Mouse (Mus musculus): Measurements from ENCODE around the gene Tubb4a. TPM values are rescaled to one million over a fixed set of nuclear protein-coding genes. Genes with fewer than 3 reads are reported as not detected.

Tubb4a gene
- polyA plus RNA-seq, 1 experiment from 2014 or later: 362 TPM

DNA sequence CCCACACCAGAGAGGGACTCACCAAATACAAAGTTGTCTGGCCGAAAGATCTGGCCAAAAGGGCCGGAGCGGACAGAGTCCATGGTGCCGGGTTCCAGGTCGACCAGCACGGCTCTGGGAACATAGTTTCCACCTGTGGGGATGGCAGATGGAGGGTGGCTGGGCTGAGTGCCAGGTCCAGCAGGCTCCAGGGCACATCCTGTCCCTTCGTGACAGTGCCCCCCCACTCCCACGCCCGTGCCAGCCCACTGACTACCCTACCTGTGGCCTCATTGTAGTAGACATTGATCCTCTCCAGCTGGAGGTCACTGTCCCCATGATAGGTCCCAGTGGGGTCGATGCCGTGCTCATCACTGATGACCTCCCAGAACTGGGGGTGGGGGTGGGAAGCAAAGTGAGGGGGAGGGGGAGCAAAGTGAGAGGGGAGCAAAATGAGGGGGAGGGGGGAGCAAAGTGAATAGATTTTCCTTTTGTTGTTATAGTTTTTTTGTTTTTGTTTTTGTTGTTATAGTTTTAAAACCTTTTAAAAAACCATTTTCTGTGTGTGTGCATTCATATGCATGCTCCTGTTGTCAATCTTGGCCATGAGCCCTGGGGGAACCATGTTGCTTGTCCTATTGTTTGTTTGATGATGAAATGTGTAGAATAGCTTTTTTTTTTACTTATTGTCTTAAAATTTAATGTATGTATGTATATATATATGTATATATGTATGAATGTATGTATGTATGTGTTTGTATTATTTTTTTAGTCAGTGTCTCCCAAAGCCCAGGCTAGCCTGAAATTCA lies 1.4 kb downstream of the Tubb4a start:
- 87% methylated on average over 11 of the region's 11 CpGs for WGBS
- H3K9ac ChIP-seq (ENCODE audit: low read depth, low read length): no peak overlapping the region

DNA sequence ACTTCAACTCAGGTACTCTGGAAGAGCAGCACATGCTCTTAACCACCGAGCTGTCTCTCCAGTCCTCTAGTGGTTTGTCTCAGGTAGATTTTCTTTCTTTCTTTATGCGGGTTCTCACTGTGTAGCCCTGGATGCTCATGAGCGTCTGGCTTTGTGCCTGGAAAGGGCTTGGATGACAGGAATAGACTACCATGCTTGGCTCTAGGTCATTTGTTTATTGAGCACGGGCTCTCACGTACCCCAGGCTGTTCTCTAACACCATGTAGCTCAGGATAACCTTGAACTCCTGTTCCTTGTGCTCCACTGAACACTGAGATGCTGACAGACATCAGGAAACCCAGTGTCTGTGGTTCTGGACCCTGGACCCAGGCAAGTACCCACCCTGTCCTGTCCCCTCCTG lies 5.1 kb downstream of the Tubb4a start:
- Histone ChIP-seq H3K36me3 (ENCODE audit: control insufficient read depth, insufficient read depth, low read length) (peaks cover 17% of the 10 kb centered on the region), H3K27ac (ENCODE audit: low read depth, low read length) (no peak overlapping the region), H3K9ac (ENCODE audit: low read depth, low read length) (no peak overlapping the region), H3K9me3 (ENCODE audit: control insufficient read depth, low read length) (no peaks in the 10 kb centered on the region), H3K4me3 (ENCODE audit: low read length) (no peak overlapping the region), H3K4me2 (ENCODE audit: low read length) (no peak overlapping the region), H3K27me3 (replicated peaks; ENCODE audit: control insufficient read depth, insufficient read depth, low read length) (no peaks in the 10 kb centered on the region), H3K4me1 (ENCODE audit: control insufficient read depth, insufficient read depth, low read depth, low read length) (peaks cover 10% of the 10 kb centered on the region)
- 83% methylated on average over 5 of the region's 5 CpGs for WGBS
- no peak for ATAC-seq

More for the DNA sequence above, 1.4 kb downstream of the Tubb4a start:
- ATAC-seq: no peak
- Histone ChIP-seq H3K4me3 (ENCODE audit: low read length) (peak overlapping the region; percentile 68), H3K27ac (ENCODE audit: low read depth, low read length) (no peak overlapping the region), H3K36me3 (ENCODE audit: control insufficient read depth, insufficient read depth, low read length) (peaks cover 6% of the 10 kb centered on the region), H3K4me2 (ENCODE audit: low read length) (peak overlapping the region; percentile 62), H3K4me1 (ENCODE audit: control insufficient read depth, insufficient read depth, low read depth, low read length) (peaks cover 10% of the 10 kb centered on the region), H3K27me3 (replicated peaks; ENCODE audit: control insufficient read depth, insufficient read depth, low read length) (no peaks in the 10 kb centered on the region), H3K9me3 (ENCODE audit: control insufficient read depth, low read length) (no peaks in the 10 kb centered on the region)

DNA sequence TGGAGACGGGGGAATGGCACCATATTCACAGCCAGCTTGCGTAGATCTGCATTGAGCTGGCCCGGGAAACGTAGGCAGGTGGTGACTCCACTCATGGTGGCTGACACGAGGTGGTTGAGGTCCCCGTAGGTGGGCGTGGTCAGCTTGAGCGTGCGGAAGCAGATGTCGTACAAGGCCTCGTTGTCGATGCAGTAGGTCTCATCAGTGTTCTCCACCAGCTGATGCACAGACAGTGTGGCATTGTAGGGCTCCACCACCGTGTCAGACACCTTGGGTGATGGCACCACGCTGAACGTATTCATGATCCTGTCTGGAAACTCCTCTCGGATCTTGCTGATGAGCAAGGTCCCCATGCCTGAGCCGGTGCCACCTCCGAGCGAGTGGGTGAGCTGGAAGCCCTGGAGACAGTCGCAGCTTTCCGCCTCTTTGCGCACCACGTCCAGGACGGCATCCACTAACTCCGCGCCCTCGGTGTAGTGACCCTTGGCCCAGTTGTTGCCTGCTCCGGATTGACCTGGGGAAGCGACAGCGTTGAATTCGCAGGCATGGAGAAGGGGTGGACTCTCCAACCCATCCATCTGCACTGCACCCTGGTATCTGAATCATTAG lies 6.2 kb downstream of the Tubb4a start:
- Histone ChIP-seq H3K4me1 (ENCODE audit: control insufficient read depth, insufficient read depth, low read depth, low read length) (peaks cover 7% of the 10 kb centered on the region), H3K36me3 (ENCODE audit: control insufficient read depth, insufficient read depth, low read length) (peaks cover 17% of the 10 kb centered on the region), H3K4me3 (ENCODE audit: low read length) (no peak overlapping the region), H3K27ac (ENCODE audit: low read depth, low read length) (no peak overlapping the region), H3K9ac (ENCODE audit: low read depth, low read length) (no peak overlapping the region), H3K9me3 (ENCODE audit: control insufficient read depth, low read length) (no peaks in the 10 kb centered on the region), H3K27me3 (replicated peaks; ENCODE audit: control insufficient read depth, insufficient read depth, low read length) (no peaks in the 10 kb centered on the region; the same call in 1 of the 2 replicates), H3K4me2 (ENCODE audit: low read length) (no peak overlapping the region)
- 96% methylated on average over 31 of the region's 31 CpGs for WGBS
- ATAC-seq: no peak

DNA sequence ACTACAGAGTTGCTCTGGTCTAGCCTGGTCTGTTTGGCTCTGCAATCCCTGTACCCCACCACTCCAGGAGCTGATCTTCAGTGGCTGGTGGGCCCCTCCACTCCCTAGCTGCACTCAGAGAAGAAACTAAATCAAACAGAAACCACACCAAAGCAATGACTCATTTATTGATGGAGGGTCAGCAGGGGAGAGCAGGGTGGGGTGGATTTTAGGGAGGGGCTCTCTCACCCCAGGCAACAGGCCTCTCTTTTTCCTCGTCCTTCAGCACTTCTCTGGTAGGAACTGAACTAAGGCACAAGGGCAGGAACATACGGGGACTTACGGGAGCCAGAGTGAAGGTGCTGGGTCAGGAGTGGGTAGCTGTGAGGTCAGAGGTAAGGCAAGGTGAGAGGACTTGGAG lies 7.7 kb downstream of the Tubb4a start:
- no peaks in the 10 kb centered on the region for H3K9me3 ChIP-seq (ENCODE audit: control insufficient read depth, low read length)
- WGBS: 73% methylated on average over 3 of the region's 3 CpGs
- H3K27ac ChIP-seq (ENCODE audit: low read depth, low read length): no peak overlapping the region
- no peak for ATAC-seq
- H3K4me3 ChIP-seq (ENCODE audit: low read length): no peak overlapping the region
- H3K9ac ChIP-seq (ENCODE audit: low read depth, low read length): no peak overlapping the region
- H3K36me3 ChIP-seq (ENCODE audit: control insufficient read depth, insufficient read depth, low read length): peaks cover 17% of the 10 kb centered on the region
- H3K4me1 ChIP-seq (ENCODE audit: control insufficient read depth, insufficient read depth, low read depth, low read length): no peaks in the 10 kb centered on the region
- H3K27me3 ChIP-seq (replicated peaks; ENCODE audit: control insufficient read depth, insufficient read depth, low read length): no peaks in the 10 kb centered on the region; the same call in 1 of the 2 replicates
- no peak overlapping the region for H3K4me2 ChIP-seq (ENCODE audit: low read length)

DNA sequence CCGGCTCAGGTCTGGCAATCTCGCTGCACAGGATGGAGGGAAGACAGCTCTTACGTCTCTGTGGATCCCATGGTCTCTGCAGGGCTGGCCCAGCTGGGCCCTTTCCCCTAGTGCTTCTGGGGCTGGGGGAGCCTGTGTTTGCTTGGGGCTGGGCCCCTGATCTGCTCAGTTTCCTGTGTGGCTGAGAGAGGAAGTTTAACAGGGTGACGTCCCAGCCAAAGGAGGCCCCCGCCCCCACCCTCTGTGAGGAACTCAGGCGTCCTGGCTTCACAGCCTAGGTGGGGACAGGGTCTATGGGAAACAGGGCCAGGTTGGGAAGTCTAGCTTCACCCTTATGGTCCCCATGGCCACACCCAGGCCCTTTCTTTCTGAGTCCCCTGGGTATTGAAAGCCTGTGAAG lies 9.2 kb downstream of the Tubb4a start, which contains the start of gene Dennd1c:
Dennd1c (minus strand) TSS at position 179 of the 400 bp plus-strand sequence.
- Histone ChIP-seq H3K27me3 (replicated peaks; ENCODE audit: control insufficient read depth, insufficient read depth, low read length) (no peaks in the 10 kb centered on the region; the same call in 1 of the 2 replicates), H3K27ac (ENCODE audit: low read depth, low read length) (no peak within 1 kb of the TSS), H3K36me3 (ENCODE audit: control insufficient read depth, insufficient read depth, low read length) (peaks cover 17% of the 10 kb centered on the region), H3K4me1 (ENCODE audit: control insufficient read depth, insufficient read depth, low read depth, low read length) (no peaks in the 10 kb centered on the region), H3K4me3 (ENCODE audit: low read length) (no peak within 1 kb of the TSS), H3K4me2 (ENCODE audit: low read length) (no peak within 1 kb of the TSS), H3K9me3 (ENCODE audit: control insufficient read depth, low read length) (no peaks in the 10 kb centered on the region), H3K9ac (ENCODE audit: low read depth, low read length) (no peak within 1 kb of the TSS)
- peak; percentile 32; the same call in 1 of the 2 replicates for ATAC-seq
- WGBS: 59% methylated on average over 6 of the region's 6 CpGs

DNA sequence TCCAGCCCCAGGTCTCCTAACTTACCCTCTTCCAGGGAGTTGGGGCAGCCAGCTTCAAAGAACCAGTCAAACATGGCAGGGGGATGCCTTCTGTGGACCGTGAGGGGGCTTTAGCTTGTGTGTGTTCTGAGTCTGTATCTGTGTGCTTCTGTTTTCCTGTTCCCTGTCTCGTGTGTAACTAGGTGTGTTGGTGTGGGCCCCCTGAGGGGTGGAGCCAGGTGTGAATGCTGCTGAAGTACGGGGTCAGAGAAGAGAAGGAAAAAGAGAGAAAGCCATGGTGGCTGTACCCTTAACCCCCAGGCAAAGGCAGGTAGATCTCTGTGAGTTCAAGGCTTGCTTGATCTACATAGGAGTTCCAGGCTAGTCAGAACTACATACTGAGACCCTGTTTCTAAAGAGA lies 10.7 kb downstream of the Tubb4a start:
- no peak for ATAC-seq
- Histone ChIP-seq H3K27me3 (replicated peaks; ENCODE audit: control insufficient read depth, insufficient read depth, low read length) (no peaks in the 10 kb centered on the region; the same call in 1 of the 2 replicates), H3K36me3 (ENCODE audit: control insufficient read depth, insufficient read depth, low read length) (peaks cover 17% of the 10 kb centered on the region), H3K27ac (ENCODE audit: low read depth, low read length) (no peak overlapping the region), H3K9me3 (ENCODE audit: control insufficient read depth, low read length) (no peaks in the 10 kb centered on the region), H3K4me3 (ENCODE audit: low read length) (no peak overlapping the region), H3K4me1 (ENCODE audit: control insufficient read depth, insufficient read depth, low read depth, low read length) (no peaks in the 10 kb centered on the region), H3K9ac (ENCODE audit: low read depth, low read length) (no peak overlapping the region), H3K4me2 (ENCODE audit: low read length) (no peak overlapping the region)
- WGBS: 71% methylated on average over 3 of the region's 3 CpGs

DNA sequence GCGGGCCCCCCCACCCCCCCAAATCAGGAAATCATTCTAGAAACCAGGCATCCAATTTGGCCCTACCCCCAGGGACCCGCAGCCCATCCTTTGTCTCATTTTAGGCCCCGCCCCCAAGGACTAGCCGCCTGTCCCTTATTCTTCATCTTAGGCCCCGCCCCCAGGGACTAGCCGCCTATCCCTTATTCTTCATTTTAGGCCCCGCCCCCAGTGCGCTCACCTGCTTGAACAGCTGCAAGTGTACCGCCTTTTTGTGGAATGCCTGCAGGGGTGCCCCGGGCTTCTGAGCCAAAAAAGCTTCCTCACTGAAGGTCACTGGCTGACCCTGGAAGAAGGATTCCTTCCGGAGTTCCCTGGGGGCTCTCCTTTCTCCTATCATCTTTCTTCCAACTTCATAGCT lies 16.9 kb downstream of the Tubb4a start:
- no peak overlapping the region for H3K9ac ChIP-seq (ENCODE audit: low read depth, low read length)
- WGBS: 7% methylated on average over 11 of the region's 11 CpGs
- H3K9me3 ChIP-seq (ENCODE audit: control insufficient read depth, low read length): no peaks in the 10 kb centered on the region
- H3K4me2 ChIP-seq (ENCODE audit: low read length): peak overlapping the region; percentile 40
- no peaks in the 10 kb centered on the region for H3K36me3 ChIP-seq (ENCODE audit: control insufficient read depth, insufficient read depth, low read length)
- H3K4me1 ChIP-seq (ENCODE audit: control insufficient read depth, insufficient read depth, low read depth, low read length): no peaks in the 10 kb centered on the region
- H3K4me3 ChIP-seq (ENCODE audit: low read length): peak overlapping the region; percentile 15; the same call in 1 of the 2 replicates
- ATAC-seq: peak; percentile 55
- H3K27me3 ChIP-seq (replicated peaks; ENCODE audit: control insufficient read depth, insufficient read depth, low read length): no peaks in the 10 kb centered on the region
- no peak overlapping the region for H3K27ac ChIP-seq (ENCODE audit: low read depth, low read length)

DNA sequence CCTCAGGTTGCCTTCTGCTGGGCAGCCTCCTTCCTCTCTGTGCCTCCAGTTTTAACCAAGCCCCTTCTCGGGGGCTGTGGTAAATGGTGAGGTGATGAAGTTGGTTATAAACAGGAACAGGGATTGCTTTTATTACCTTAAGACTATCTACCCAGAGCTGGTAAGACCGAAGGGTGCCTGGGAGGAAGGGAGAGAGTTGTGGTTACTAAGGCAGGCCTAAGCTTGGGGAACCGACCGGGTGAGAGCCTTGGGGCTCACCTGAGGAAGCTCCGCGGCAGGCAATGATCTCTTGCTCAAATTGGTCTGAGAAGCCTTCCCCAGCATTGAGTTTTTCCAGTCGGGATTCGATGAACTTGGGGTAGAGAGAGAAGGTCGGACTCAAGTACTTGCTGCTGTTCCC lies 17.3 kb downstream of the Tubb4a start:
- H3K9ac ChIP-seq (ENCODE audit: low read depth, low read length): 0 out of 2 replicates have a peak overlapping the region, but pooled peaks have one; percentile 23
- peak overlapping the region; percentile 15 for H3K4me3 ChIP-seq (ENCODE audit: low read length)
- H3K27ac ChIP-seq (ENCODE audit: low read depth, low read length): no peak overlapping the region
- H3K9me3 ChIP-seq (ENCODE audit: control insufficient read depth, low read length): no peaks in the 10 kb centered on the region
- WGBS: 14% methylated on average over 9 of the region's 9 CpGs
- no peaks in the 10 kb centered on the region for H3K27me3 ChIP-seq (replicated peaks; ENCODE audit: control insufficient read depth, insufficient read depth, low read length)
- no peak for ATAC-seq
- H3K4me2 ChIP-seq (ENCODE audit: low read length): peak overlapping the region; percentile 40
- no peaks in the 10 kb centered on the region for H3K4me1 ChIP-seq (ENCODE audit: control insufficient read depth, insufficient read depth, low read depth, low read length)
- H3K36me3 ChIP-seq (ENCODE audit: control insufficient read depth, insufficient read depth, low read length): no peaks in the 10 kb centered on the region

DNA sequence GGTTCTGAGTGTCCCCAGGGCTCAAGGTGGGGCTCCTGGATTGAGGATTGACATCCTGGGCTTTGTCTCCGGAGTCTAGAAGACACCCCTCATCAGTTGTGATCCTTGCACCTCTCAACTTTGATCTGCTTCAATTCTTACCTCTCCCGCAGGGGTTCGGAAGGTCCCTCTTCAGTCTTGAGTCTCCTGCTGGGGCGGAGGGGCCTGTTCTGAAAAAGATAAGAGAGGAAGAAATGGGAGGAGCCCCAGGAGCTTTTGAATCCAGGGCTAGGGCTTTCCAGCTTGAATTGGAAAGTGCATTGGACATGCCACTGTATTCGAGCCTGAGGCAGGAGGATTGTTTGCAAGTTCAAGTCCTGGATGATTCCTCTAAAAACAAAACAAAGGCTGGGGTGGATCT lies 20.7 kb downstream of the Tubb4a start:
- H3K27ac ChIP-seq (ENCODE audit: low read depth, low read length): no peak overlapping the region
- no peaks in the 10 kb centered on the region for H3K36me3 ChIP-seq (ENCODE audit: control insufficient read depth, insufficient read depth, low read length)
- no peaks in the 10 kb centered on the region for H3K9me3 ChIP-seq (ENCODE audit: control insufficient read depth, low read length)
- WGBS: 55% methylated on average over 5 of the region's 5 CpGs
- peaks cover 5% of the 10 kb centered on the region for H3K4me1 ChIP-seq (ENCODE audit: control insufficient read depth, insufficient read depth, low read depth, low read length)
- no peak for ATAC-seq
- H3K4me2 ChIP-seq (ENCODE audit: low read length): no peak overlapping the region
- no peak overlapping the region for H3K9ac ChIP-seq (ENCODE audit: low read depth, low read length)
- H3K4me3 ChIP-seq (ENCODE audit: low read length): no peak overlapping the region
- H3K27me3 ChIP-seq (replicated peaks; ENCODE audit: control insufficient read depth, insufficient read depth, low read length): peaks cover 13% of the 10 kb centered on the region
